Mouse (Mus musculus): ENCODE results near the gene Gstp3.
A peak's percentile ranks its signal among the peaks of the same experiment; 100 is the strongest.

Gstp3 gene

GRCm38 (mm10) chr19:4059069-4059740 lies at the start of gene Gstp3:
Gstp3 (minus strand) TSS chr19:4059569.
- no peak for DNase-seq (ENCODE audit: low spot score in 2 of 2)

- DNase-seq (ENCODE audit: low spot score in 2 of 2) = no peak
Measured at GRCm38 (mm10) chr19:4108535-4108934, 49.2 kb upstream of the Gstp3 start.

GRCm38 (mm10) chr19:4106654-4107053 lies 47.3 kb upstream of the Gstp3 start:
- no peak for DNase-seq (ENCODE audit: low spot score in 2 of 2)

- no peak for DNase-seq (ENCODE audit: low spot score in 2 of 2)
Measured at GRCm38 (mm10) chr19:4104675-4105194, 45.4 kb upstream of the Gstp3 start.

GRCm38 (mm10) chr19:4103792-4104191 lies 44.4 kb upstream of the Gstp3 start:
- DNase-seq (ENCODE audit: low spot score in 2 of 2) = no peak

- no peak for DNase-seq (ENCODE audit: low spot score in 2 of 2)
Measured at GRCm38 (mm10) chr19:4103294-4103693, 43.9 kb upstream of the Gstp3 start.

- no peak for DNase-seq (ENCODE audit: low spot score in 2 of 2)
Measured at GRCm38 (mm10) chr19:4102626-4103025, 43.3 kb upstream of the Gstp3 start.

- DNase-seq (ENCODE audit: low spot score in 2 of 2) = no peak
Measured at GRCm38 (mm10) chr19:4102049-4102448, 42.7 kb upstream of the Gstp3 start.

- no peak for DNase-seq (ENCODE audit: low spot score in 2 of 2)
Measured at GRCm38 (mm10) chr19:4101466-4101865, 42.1 kb upstream of the Gstp3 start.

- DNase-seq (ENCODE audit: low spot score in 2 of 2) = no peak
Measured at GRCm38 (mm10) chr19:4100718-4101261, 41.4 kb upstream of the Gstp3 start.

- DNase-seq (ENCODE audit: low spot score in 2 of 2) = peak; percentile 71 to 83
Measured at GRCm38 (mm10) chr19:4099837-4100717, 40.7 kb upstream of the Gstp3 start, which contains the start of gene Pitpnm1. Pitpnm1 (plus strand) TSS chr19:4099998.

GRCm38 (mm10) chr19:4099056-4099455 lies 39.7 kb upstream of the Gstp3 start:
- peak; percentile 85 to 92 for DNase-seq (ENCODE audit: low spot score in 2 of 2)

- no peak for DNase-seq (ENCODE audit: low spot score in 2 of 2)
Measured at GRCm38 (mm10) chr19:4098426-4098825, 39.1 kb upstream of the Gstp3 start.

- peak in 1 of 2 experiments; percentile 78 for DNase-seq (ENCODE audit: low spot score in 2 of 2)
Measured at GRCm38 (mm10) chr19:4097441-4097825, 38.1 kb upstream of the Gstp3 start.

- DNase-seq (ENCODE audit: low spot score in 2 of 2) = peak; percentile 99 to 100
Measured at GRCm38 (mm10) chr19:4096642-4097440, 37.5 kb upstream of the Gstp3 start, which contains the start of gene Cdk2ap2. Cdk2ap2 (plus strand) TSS chr19:4097182.

- DNase-seq (ENCODE audit: low spot score in 2 of 2) = no peak
Measured at GRCm38 (mm10) chr19:4095802-4096201, 36.4 kb upstream of the Gstp3 start.

- no peak for DNase-seq (ENCODE audit: low spot score in 2 of 2)
Measured at GRCm38 (mm10) chr19:4094774-4095303, 35.5 kb upstream of the Gstp3 start.

GRCm38 (mm10) chr19:4094348-4094747 lies 35.0 kb upstream of the Gstp3 start:
- no peak for DNase-seq (ENCODE audit: low spot score in 2 of 2)

GRCm38 (mm10) chr19:4093772-4094171 lies 34.4 kb upstream of the Gstp3 start:
- DNase-seq (ENCODE audit: low spot score in 2 of 2) = no peak

- no peak for DNase-seq (ENCODE audit: low spot score in 2 of 2)
Measured at GRCm38 (mm10) chr19:4092750-4093149, 33.4 kb upstream of the Gstp3 start.

GRCm38 (mm10) chr19:4091383-4091782 lies 32.0 kb upstream of the Gstp3 start:
- DNase-seq (ENCODE audit: low spot score in 2 of 2) = no peak

Data from urinary bladder, postnatal 4 days (tissue).